Mouse (Mus musculus) forebrain, embryonic 11.5 days (tissue): ENCODE results near the gene Pafah2. TPM values are rescaled to one million over a fixed set of nuclear protein-coding genes. Genes with fewer than 3 reads are reported as not detected.

Experiments
- ATAC-seq: fragments of 200-750 bp; cut with Nextera tagmentation; replicated peaks from 2 replicates; pipeline ENCODE4 v1.8.0; 2017; ENCODE audit warnings: moderate TSS enrichment; ENCODE audit not compliant: low FRiP score
- DNase-seq: peaks from one replicate; pipeline ENCODE4 v3.0.0-alpha.2; 2017; ENCODE audit warnings: low spot score
- H3K27ac ChIP-seq: fragments of 300-500 bp; sonication (generic); 2 replicates; pipeline ENCODE4 v1.5.1; 2014; ENCODE audit warnings: low read depth, low read length
- H3K27me3 ChIP-seq: fragments of 300-500 bp; sonication (generic); 2 replicates; pipeline ENCODE4 v1.6.1; 2014; ENCODE audit warnings: mild to moderate bottlenecking, low read length, mixed read lengths; ENCODE audit not compliant: control insufficient read depth, insufficient read depth
- H3K36me3 ChIP-seq: fragments of 300-500 bp; sonication (generic); 2 replicates; pipeline ENCODE4 v1.6.1; 2014; ENCODE audit warnings: mild to moderate bottlenecking, low read length, moderate library complexity, mixed read lengths; ENCODE audit not compliant: control insufficient read depth, insufficient read depth
- H3K4me1 ChIP-seq: fragments of 300-500 bp; sonication (generic); replicated peaks from 2 replicates; pipeline ENCODE4 v1.6.1; 2014; ENCODE audit warnings: low read length, mixed read lengths; ENCODE audit not compliant: control insufficient read depth, insufficient read depth
- H3K4me2 ChIP-seq: fragments of 300-500 bp; sonication (generic); 2 replicates; pipeline ENCODE4 v1.6.1; 2014; ENCODE audit warnings: low read depth, mild to moderate bottlenecking, low read length, moderate library complexity, mixed read lengths; ENCODE audit not compliant: severe bottlenecking
- H3K4me3 ChIP-seq: fragments of 300-500 bp; sonication (generic); 2 replicates; pipeline ENCODE4 v1.5.1; 2014; ENCODE audit warnings: low read depth, low read length
- H3K9ac ChIP-seq: fragments of 300-500 bp; sonication (generic); 2 replicates; pipeline ENCODE4 v1.6.1; 2014; ENCODE audit warnings: low read length
- H3K9me3 ChIP-seq: fragments of 300-500 bp; sonication (generic); 2 replicates; pipeline ENCODE4 v1.6.1; 2016; ENCODE audit warnings: low read length, mixed read lengths; ENCODE audit not compliant: control insufficient read depth
- WGBS: fragments of 180-500 bp; shearing (Covaris S2); extraction: QIAGEN DNeasy Blood & Tissue Kit; methylation state at CpG from one replicate; pipeline ENCODE4 v1.1.7; 2014; 5-methylcytosine and 5-hydroxymethylcytosine counted together
- polyA plus RNA-seq: library from polyadenylated mRNA; unstranded; fragments of >200 nt; fragmentation: Nextera tagmentation; extraction: Ambion mirVana; gene quantifications from 2 replicates; pipeline ENCODE4 v1.2.1, GENCODE M21; 2014

Gene Pafah2
- polyA plus RNA-seq, 1 experiment from 2014 or later: 8.8 TPM

DNA sequence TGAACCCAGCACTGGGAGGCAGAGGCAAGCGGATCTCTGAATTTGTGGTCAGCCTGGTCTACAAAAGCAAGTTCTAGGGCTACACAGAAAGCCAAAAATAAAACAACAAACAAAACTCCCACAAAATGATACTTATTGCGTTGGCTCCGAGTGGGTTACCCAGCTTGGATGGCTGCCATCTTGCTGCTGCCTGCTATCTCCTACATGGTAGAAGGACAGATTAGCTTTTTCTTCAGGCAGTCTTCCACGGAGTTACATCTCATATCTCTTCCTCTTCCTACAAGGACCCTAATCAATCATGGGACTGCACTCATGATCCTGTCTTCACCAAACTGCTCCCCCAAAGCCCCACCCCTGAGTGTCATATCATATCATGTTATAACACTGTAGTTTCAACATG is 43.8 kb downstream of the Pafah2 start:
- 96% methylated on average over 4 of the region's 4 CpGs for WGBS
- no peaks in the 10 kb centered on the region for H3K4me1 ChIP-seq
- no peak overlapping the region for H3K9ac ChIP-seq
- H3K4me2 ChIP-seq: no peak overlapping the region
- no peaks in the 10 kb centered on the region for H3K9me3 ChIP-seq
- DNase-seq (no peak), ATAC-seq (no peak)
- no peaks in the 10 kb centered on the region for H3K36me3 ChIP-seq
- no peaks in the 10 kb centered on the region for H3K27me3 ChIP-seq
- H3K4me3 ChIP-seq: no peak overlapping the region
- no peak overlapping the region for H3K27ac ChIP-seq

DNA sequence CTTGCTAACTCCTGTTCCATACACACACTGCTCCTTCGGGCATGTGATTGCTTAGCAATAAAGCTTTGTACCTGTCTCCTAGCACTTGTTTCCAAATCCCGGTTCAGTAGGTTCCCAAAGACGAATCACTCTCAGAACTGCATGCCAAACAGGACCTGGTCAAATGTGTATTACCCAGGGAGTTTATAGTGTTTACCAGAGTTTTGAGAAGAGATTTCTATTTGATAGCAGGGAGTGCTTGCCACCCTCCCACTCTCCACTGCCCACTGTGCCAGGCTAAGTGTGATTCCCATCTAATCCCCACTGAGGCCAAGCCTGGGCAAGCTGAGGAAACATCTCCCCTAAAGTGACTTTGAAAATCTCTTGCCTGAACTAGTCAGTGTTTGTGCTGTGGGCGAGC is 46.1 kb downstream of the Pafah2 start:
- ATAC-seq (no peak), DNase-seq (no peak)
- H3K36me3 ChIP-seq: no peaks in the 10 kb centered on the region
- H3K4me3 ChIP-seq: no peak overlapping the region
- H3K27ac ChIP-seq: no peak overlapping the region
- H3K4me2 ChIP-seq: no peak overlapping the region
- 85% methylated on average over 4 of the region's 4 CpGs for WGBS
- H3K4me1 ChIP-seq: no peaks in the 10 kb centered on the region
- H3K9me3 ChIP-seq: no peaks in the 10 kb centered on the region
- H3K27me3 ChIP-seq: no peaks in the 10 kb centered on the region
- H3K9ac ChIP-seq: no peak overlapping the region

DNA sequence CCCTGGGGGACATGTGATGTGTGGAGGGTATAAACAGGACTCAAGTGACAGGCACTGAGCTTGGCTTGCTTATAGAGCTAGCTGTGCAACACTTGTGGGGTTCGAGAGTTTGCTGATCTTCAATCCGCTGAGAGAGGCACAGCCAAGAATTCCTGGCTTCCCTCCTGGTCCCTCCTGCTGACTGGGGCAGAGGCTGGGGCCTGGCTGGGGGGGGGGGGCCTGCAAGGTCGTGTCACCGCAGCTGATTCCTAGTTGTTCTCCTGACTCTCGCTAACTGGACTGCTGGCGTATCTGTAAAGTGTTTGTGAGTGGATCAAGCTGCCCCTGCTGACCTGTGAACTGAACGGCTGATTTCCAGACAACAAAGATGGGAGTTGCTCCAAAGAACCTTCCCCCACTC is 47.5 kb downstream of the Pafah2 start:
- Histone ChIP-seq H3K4me2 (no peak overlapping the region), H3K4me1 (no peaks in the 10 kb centered on the region), H3K36me3 (no peaks in the 10 kb centered on the region), H3K27me3 (no peaks in the 10 kb centered on the region), H3K9me3 (no peaks in the 10 kb centered on the region), H3K4me3 (no peak overlapping the region), H3K9ac (no peak overlapping the region), H3K27ac (no peak overlapping the region)
- no peak for DNase-seq
- ATAC-seq: no peak
- WGBS: 50% methylated on average over 7 of the region's 7 CpGs

DNA sequence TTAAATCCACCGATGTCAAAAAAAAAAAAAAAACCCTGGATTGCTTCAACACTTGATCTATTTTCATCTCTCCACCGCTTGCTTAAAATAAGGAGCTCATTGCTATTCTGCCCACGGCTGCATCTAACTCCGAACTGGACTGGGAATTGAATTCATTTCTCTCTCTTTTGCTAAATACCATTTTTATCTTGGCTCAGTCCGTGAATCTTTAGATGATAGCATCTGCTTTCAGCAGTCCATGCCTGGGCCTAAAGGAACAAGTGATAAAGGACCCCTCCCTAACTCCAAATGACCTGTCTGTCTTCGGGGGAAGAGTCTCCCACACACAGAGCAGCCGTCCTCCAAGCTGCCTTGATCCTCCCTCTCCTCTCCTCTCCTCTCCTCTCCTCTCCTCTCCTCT is 48.8 kb downstream of the Pafah2 start:
- H3K9me3 ChIP-seq: no peaks in the 10 kb centered on the region
- 76% methylated on average over 7 of the region's 7 CpGs for WGBS

DNA sequence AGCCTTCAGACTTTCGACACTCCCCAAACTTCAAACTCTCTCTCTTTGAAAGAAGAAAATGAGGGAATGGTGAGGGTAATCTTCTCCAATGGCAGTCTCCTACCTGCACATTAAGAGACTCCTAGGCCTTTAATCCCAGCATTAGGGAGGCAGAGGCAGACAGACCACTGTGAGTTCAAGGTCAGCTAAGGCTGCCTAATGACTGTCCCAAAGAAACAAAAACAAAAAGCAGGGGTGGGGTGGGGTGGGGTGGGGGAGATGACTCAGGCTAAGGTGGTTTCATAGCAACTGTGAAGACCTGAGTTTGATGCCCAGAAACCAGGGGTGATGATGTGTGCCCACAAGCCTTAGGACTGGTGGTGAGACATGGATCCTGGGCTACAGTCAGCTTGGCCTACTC is 49.4 kb downstream of the Pafah2 start:
- Histone ChIP-seq H3K9ac (no peak overlapping the region), H3K4me3 (no peak overlapping the region), H3K27ac (no peak overlapping the region), H3K36me3 (no peaks in the 10 kb centered on the region), H3K9me3 (no peaks in the 10 kb centered on the region), H3K4me2 (no peak overlapping the region), H3K27me3 (no peaks in the 10 kb centered on the region), H3K4me1 (peaks cover 10% of the 10 kb centered on the region)
- WGBS: 89% methylated on average over 1 of the region's 1 CpGs
- DNase-seq (no peak), ATAC-seq (no peak)

More for the DNA sequence above, 48.8 kb downstream of the Pafah2 start:
- no peak overlapping the region for H3K27ac ChIP-seq
- no peak overlapping the region for H3K9ac ChIP-seq
- no peak overlapping the region for H3K4me2 ChIP-seq
- no peaks in the 10 kb centered on the region for H3K36me3 ChIP-seq
- peaks cover 4% of the 10 kb centered on the region; the same call in 1 of the 2 replicates for H3K4me1 ChIP-seq
- ATAC-seq: no peak
- no peak for DNase-seq
- H3K4me3 ChIP-seq: no peak overlapping the region
- H3K27me3 ChIP-seq: no peaks in the 10 kb centered on the region

DNA sequence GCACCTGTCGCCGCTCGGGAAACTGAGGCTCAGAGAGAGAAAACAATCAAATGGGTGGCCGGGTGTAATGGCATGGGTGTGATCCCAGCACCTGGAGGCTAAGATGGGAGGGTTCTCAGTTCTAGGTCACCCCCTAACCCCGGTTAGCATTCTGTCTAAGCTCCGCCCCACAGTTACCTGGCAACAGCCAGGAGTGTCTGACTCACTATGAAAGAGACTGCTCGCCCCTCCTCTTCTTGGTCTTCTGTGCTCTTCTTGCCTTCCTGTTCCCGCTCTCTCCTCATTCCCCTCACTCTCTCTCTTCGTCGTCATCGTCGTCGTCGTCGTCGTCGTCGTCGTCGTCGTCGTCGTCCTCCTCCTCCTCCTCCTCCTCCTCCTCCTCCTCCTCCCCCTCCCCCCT is 51.8 kb downstream of the Pafah2 start:
- no peaks in the 10 kb centered on the region for H3K9me3 ChIP-seq
- 52% methylated on average over 23 of the region's 23 CpGs for WGBS
- ATAC-seq (no peak), DNase-seq (no peak)
- H3K27me3 ChIP-seq: no peaks in the 10 kb centered on the region
- H3K27ac ChIP-seq: no peak overlapping the region
- H3K4me1 ChIP-seq: peaks cover 18% of the 10 kb centered on the region
- H3K36me3 ChIP-seq: no peaks in the 10 kb centered on the region
- no peak overlapping the region for H3K4me2 ChIP-seq
- no peak overlapping the region for H3K4me3 ChIP-seq
- no peak overlapping the region for H3K9ac ChIP-seq

DNA sequence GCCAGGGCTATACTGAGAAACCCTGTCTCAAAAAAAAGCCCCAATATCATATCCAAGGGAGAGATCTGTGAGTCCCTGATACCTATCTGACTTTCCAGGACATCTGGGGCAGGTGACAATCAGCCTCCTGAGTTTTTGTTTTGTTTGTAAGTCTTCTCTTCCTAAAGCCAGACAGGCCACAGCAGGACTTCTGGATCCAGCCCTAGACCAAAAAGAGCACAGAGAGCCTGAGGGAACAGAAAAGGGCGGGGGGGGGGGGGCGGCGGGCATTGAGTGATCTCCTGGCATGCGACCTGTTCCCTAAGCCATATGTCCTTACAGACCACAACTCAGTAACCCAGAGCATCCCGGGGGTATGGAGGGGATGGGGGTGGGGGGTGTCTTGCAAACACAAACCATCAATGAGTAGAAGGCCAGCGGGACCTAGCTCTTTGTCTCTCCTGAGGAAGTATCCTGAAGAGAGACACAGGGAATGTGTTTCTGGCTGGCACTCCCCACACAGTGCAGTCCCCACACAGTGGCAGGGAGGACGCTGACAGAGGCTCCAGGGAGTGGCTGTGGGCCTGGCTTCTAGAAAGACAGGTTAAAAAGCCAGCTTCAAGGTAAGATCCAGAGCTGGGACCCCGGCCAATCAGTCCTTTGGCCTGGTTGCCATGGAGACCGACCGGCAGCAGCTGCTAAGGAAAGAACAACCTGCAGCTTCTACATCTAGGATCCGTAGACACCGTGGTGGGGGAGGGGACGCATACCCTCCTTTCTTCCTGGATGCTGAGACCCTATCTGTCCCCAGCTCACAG is 53.7 kb downstream of the Pafah2 start:
- H3K9me3 ChIP-seq: no peaks in the 10 kb centered on the region
- H3K4me3 ChIP-seq: no peak overlapping the region
- 21% methylated on average over 13 of the region's 13 CpGs for WGBS
- H3K9ac ChIP-seq: peak overlapping the region; percentile 56
- no peaks in the 10 kb centered on the region for H3K36me3 ChIP-seq
- H3K27ac ChIP-seq: peak overlapping the region; percentile 88
- H3K27me3 ChIP-seq: no peaks in the 10 kb centered on the region
- H3K4me1 ChIP-seq: peaks cover 22% of the 10 kb centered on the region
- ATAC-seq (peak; percentile 59; the same call in 1 of the 2 replicates), DNase-seq (peak; percentile 73)
- H3K4me2 ChIP-seq: peak overlapping the region; percentile 21; the same call in 1 of the 2 replicates

DNA sequence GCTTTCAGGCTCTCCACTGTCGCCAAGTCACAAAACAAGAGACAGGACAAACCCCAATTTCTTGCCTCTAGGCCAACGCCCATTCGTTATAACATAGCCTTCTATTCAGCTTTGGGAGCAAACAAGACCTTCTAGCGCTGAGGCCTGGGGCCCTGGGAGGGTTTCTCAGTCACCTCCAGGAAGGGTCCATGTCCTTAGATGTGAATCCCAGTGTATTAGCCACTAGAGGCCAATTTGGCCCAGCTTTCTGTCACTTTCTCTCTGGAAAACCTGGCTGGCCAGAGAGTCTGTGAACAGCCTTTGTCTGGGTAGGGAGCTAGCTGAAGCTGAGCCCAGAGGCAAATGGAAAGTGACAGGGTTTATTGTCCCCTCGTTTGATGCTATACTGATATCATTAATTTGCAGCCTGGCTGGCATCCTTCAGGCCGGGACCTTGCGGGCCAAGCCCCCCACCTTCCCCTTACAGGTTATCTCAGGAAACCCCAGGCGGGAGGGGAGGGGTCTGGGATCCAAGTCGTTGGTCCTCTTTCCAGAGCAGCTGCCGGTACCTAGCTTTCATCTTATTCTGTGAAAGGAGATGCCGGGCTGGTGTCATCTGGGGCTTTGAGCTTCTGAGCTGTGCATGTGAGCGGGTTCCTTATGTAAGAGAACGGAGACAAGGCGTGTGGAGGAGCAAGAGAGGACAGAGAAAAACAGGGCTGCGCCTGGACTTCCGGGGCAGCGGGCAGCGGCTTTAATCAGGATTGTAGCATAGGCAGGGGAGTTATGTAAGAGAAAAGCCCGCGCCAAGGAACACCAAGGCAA is 54.5 kb downstream of the Pafah2 start:
- ATAC-seq (peak; percentile 41; the same call in 1 of the 2 replicates), DNase-seq (peak; percentile 55)
- peak overlapping the region; percentile 88 for H3K27ac ChIP-seq
- H3K36me3 ChIP-seq: no peaks in the 10 kb centered on the region
- H3K27me3 ChIP-seq: no peaks in the 10 kb centered on the region
- peak overlapping the region; percentile 31 for H3K4me2 ChIP-seq
- no peak overlapping the region for H3K4me3 ChIP-seq
- WGBS: 9% methylated on average over 20 of the region's 20 CpGs
- peak overlapping the region; percentile 56 for H3K9ac ChIP-seq
- H3K4me1 ChIP-seq: peaks cover 22% of the 10 kb centered on the region
- H3K9me3 ChIP-seq: no peaks in the 10 kb centered on the region
